22 mouse cellular contexts compared by ENCODE assay signal in the genomic region with DNA sequence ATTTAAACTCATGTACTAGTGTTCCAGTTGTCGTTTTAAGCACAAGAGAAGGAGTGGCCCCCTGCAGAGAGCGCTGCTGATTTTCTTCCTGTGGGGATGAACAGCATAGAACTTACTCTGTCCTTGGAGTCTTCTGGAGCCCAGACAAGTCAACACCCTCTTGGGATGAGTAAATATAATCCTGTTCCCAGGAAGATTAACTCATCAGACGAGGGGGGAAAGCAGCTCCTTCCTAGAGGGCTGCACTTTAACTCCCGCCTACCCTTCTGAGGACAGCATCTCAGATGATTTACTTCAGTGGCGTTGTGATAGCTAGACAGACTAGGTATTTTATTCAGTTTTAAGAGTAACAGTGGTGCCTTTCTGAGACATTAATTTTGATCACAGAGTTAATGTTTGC.
DNase-seq lines count a peak whose midpoint lies in the region; ATAC-seq lines count a peak whose summit lies in the region.
"Had no signal": no experiment of that assay in that cellular context is flagged by ENCODE, and none has a peak within 500 bp of the region (broad histone marks: within the 10 kb centered on the region; RNA-seq: fewer than 3 reads in every experiment).

No protein-coding gene starts in this region.

- no peaks in the 10 kb centered on the region for H3K27me3 ChIP-seq in kidney, embryonic 15.5 days
- H3K27me3 ChIP-seq: hindbrain, embryonic 15.5 days; liver, embryonic 13.5 days; midbrain, embryonic 15.5 days; neural tube, embryonic 12.5 days; stomach, embryonic 15.5 days had no signal

- H3K4me3 ChIP-seq in kidney, embryonic 15.5 days (replicated peaks), result no peak overlapping the region
- H3K4me3 ChIP-seq: hindbrain, embryonic 15.5 days; left cerebral cortex, adult 2 months; liver, embryonic 13.5 days; megakaryocyte, embryonic 14.5 days; midbrain, embryonic 15.5 days; neural tube, embryonic 12.5 days; stomach, embryonic 15.5 days had no signal

- ATAC-seq in kidney, embryonic 15.5 days (replicated peaks; ENCODE audit: low FRiP score), result peak; percentile 47
- ATAC-seq: forebrain, postnatal 0 days; midbrain, embryonic 15.5 days had no signal

- WGBS in kidney, embryonic 15.5 days, result 35% methylated on average over 5 of the region's 5 CpGs

- DNase-seq in adrenal gland, adult 2 months, result peak; percentile 21
- no peak for DNase-seq in adrenal gland, adult 18-20 months (ENCODE audit: low spot score in 2 of 2)
- DNase-seq in heart, adult 18-20 months, result peak; percentile 39 to 44
- DNase-seq in heart, postnatal 4 days, result no peak
- no peak for DNase-seq in kidney, adult 18-20 months
- peak; percentile 54 for DNase-seq in R1 (ENCODE audit: low read depth, low spot score)
- DNase-seq: cerebellum, adult 11-12 months; cerebellum, postnatal 10 days; forebrain, postnatal 0 days; layer of hippocampus, adult 9-11 months; liver, embryonic 13.5 days; lung, adult 2 months; right cerebral cortex, adult 18-20 months; right cerebral cortex, postnatal 4 days; thymus, postnatal 36 days had no signal

- peaks cover 25% of the 10 kb centered on the region for H3K4me1 ChIP-seq in kidney, embryonic 15.5 days
- H3K4me1 ChIP-seq: neural tube, embryonic 12.5 days; stomach, embryonic 15.5 days had no signal

- no peak overlapping the region for H3K9ac ChIP-seq in kidney, embryonic 15.5 days
- H3K9ac ChIP-seq: forebrain, postnatal 0 days; hindbrain, embryonic 15.5 days; liver, embryonic 13.5 days; midbrain, embryonic 15.5 days; neural tube, embryonic 12.5 days; stomach, embryonic 15.5 days had no signal

- H3K36me3 ChIP-seq in kidney, embryonic 15.5 days, result no peaks in the 10 kb centered on the region
- H3K36me3 ChIP-seq: hindbrain, embryonic 15.5 days; liver, embryonic 13.5 days; midbrain, embryonic 15.5 days; neural tube, embryonic 12.5 days; stomach, embryonic 15.5 days had no signal

- no peak overlapping the region for H3K4me2 ChIP-seq in kidney, embryonic 15.5 days
- H3K4me2 ChIP-seq: hindbrain, embryonic 15.5 days; liver, embryonic 13.5 days; midbrain, embryonic 15.5 days; neural tube, embryonic 12.5 days; stomach, embryonic 15.5 days had no signal

- no peaks in the 10 kb centered on the region for H3K9me3 ChIP-seq in kidney, embryonic 15.5 days (replicated peaks)
- H3K9me3 ChIP-seq: hindbrain, embryonic 15.5 days; liver, embryonic 13.5 days; megakaryocyte, embryonic 14.5 days; midbrain, embryonic 15.5 days; neural tube, embryonic 12.5 days; stomach, embryonic 15.5 days had no signal

- no peak overlapping the region for H3K27ac ChIP-seq in kidney, embryonic 15.5 days
- H3K27ac ChIP-seq: hindbrain, embryonic 15.5 days; left cerebral cortex, adult 2 months; liver, embryonic 13.5 days; midbrain, embryonic 15.5 days; neural tube, embryonic 12.5 days; stomach, embryonic 15.5 days had no signal

Comparison
In these comparisons a context has a peak if more than half of its experiments do, and no peak if none do; other contexts are left out.
1. DNase-seq: peak in adrenal gland, adult 2 months (single experiment), heart, adult 18-20 months (2 of 2) and R1 (single experiment); none in adrenal gland, adult 18-20 months (0 of 2), heart, postnatal 4 days (single experiment) and kidney, adult 18-20 months (single experiment).